Mouse (Mus musculus): ENCODE measurements around the gene Tmem263.

DNA sequence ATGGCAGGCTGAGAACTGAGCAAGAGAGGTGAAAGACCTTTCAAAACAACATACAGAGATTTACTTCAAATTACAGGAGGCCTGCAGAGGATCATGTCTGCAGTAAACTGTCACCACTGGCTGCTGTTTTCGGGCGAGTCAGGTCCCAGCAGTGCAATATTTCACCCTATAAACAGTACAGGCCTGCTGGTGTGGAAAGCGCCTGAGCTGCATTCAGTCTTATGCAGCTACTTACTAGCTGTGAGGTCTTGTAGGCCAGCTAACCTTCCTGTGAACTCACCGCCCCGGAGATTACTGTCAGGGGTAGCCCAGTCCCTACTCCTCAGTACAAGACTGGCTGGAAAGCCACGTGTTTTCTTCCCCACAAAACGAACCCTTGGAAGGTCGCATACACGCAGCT is 39.0 kb downstream of the Tmem263 start:
- TF ChIP-seq E2F4 (IDR thresholded peaks at IDR 0.05; ENCODE audit: insufficient read depth) (no peak), USF1 (IDR thresholded peaks at IDR 0.05; ENCODE audit: low read depth) (no peak), MYOD1 (IDR thresholded peaks at IDR 0.05; ENCODE audit: control insufficient read depth in 1 of 3, insufficient read length in 2 of 3, low read depth in 2 of 3) (no peak), MYOG (IDR thresholded peaks at IDR 0.05; ENCODE audit: control insufficient read depth in 1 of 3, insufficient read depth in 1 of 3, insufficient read length in 2 of 3, low read depth in 2 of 3) (no peak), POLR2A (IDR thresholded peaks at IDR 0.05; ENCODE audit: insufficient read length, low read depth) (no peak), CEBPB (IDR thresholded peaks at IDR 0.05; ENCODE audit: insufficient read depth, poor library complexity, severe bottlenecking) (no peak), TCF12 (IDR thresholded peaks at IDR 0.05; ENCODE audit: insufficient read depth, poor library complexity, severe bottlenecking) (no peak), REST (IDR thresholded peaks at IDR 0.05; ENCODE audit: insufficient read depth, insufficient read length) (no peak), MAX (IDR thresholded peaks at IDR 0.05; ENCODE audit: low read depth) (no peak), POLR2AphosphoS2 (IDR thresholded peaks at IDR 0.05; ENCODE audit: insufficient read length, low read depth) (no peak), SRF (IDR thresholded peaks at IDR 0.05; ENCODE audit: control insufficient read depth, insufficient read length, low read depth) (no peak), TCF3 (IDR thresholded peaks at IDR 0.05; ENCODE audit: insufficient read length, low read depth) (no peak)
